Mouse (Mus musculus) heart, embryonic 13.5 days (tissue): Measurements from ENCODE around the gene Tssk2. TPM values are rescaled to one million over a fixed set of nuclear protein-coding genes. Genes with fewer than 3 reads are reported as not detected.

ENCODE experiments used
- ATAC-seq: fragments of 200-750 bp; cut with Nextera tagmentation; 2 replicates; pipeline ENCODE4 v1.8.0; 2017; ENCODE audit warnings: moderate TSS enrichment; ENCODE audit not compliant: insufficient number of reproducible peaks, low FRiP score, low TSS enrichment; ENCODE audit errors: extremely low read depth
- H3K27ac ChIP-seq: fragments of 300-500 bp; sonication (generic); replicated peaks from 2 replicates; pipeline ENCODE4 v1.5.1; 2015; ENCODE audit warnings: moderate library complexity, mild to moderate bottlenecking, inconsistent platforms
- H3K27me3 ChIP-seq: fragments of 300-500 bp; sonication (generic); replicated peaks from 2 replicates; pipeline ENCODE4 v1.6.1; 2015; ENCODE audit warnings: mild to moderate bottlenecking, inconsistent platforms
- H3K36me3 ChIP-seq: fragments of 300-500 bp; sonication (generic); 2 replicates; pipeline ENCODE4 v1.6.1; 2015; ENCODE audit warnings: mild to moderate bottlenecking, inconsistent platforms
- H3K4me1 ChIP-seq: fragments of 300-500 bp; sonication (generic); 2 replicates; pipeline ENCODE4 v1.6.1; 2015; ENCODE audit warnings: inconsistent platforms
- H3K4me2 ChIP-seq: fragments of 300-500 bp; sonication (generic); 2 replicates; pipeline ENCODE4 v1.6.1; 2015; ENCODE audit warnings: inconsistent platforms, mild to moderate bottlenecking, moderate library complexity
- H3K4me3 ChIP-seq: fragments of 300-500 bp; sonication (generic); 2 replicates; pipeline ENCODE4 v1.5.1; 2015; ENCODE audit warnings: moderate library complexity, mild to moderate bottlenecking, inconsistent platforms
- H3K9ac ChIP-seq: fragments of 300-500 bp; sonication (generic); 2 replicates; pipeline ENCODE4 v1.6.1; 2015; ENCODE audit warnings: inconsistent platforms, mild to moderate bottlenecking, moderate library complexity
- H3K9me3 ChIP-seq: fragments of 300-500 bp; sonication (generic); 2 replicates; pipeline ENCODE4 v1.6.1; 2016; ENCODE audit warnings: inconsistent platforms
- WGBS: fragments of 180-500 bp; shearing (Covaris S2); methylation state at CpG from one replicate; pipeline ENCODE4 v1.1.7; 2015; ENCODE audit warnings: mixed read lengths; 5-methylcytosine and 5-hydroxymethylcytosine counted together
- polyA plus RNA-seq: library from polyadenylated mRNA; unstranded; fragments of >200 nt; fragmentation: Nextera tagmentation; extraction: Ambion mirVana; gene quantifications from 2 replicates; pipeline ENCODE4 v1.2.1, GENCODE M21; 2015

Tssk2 gene
- polyA plus RNA-seq, 1 experiment from 2014 or later = not detected

DNA sequence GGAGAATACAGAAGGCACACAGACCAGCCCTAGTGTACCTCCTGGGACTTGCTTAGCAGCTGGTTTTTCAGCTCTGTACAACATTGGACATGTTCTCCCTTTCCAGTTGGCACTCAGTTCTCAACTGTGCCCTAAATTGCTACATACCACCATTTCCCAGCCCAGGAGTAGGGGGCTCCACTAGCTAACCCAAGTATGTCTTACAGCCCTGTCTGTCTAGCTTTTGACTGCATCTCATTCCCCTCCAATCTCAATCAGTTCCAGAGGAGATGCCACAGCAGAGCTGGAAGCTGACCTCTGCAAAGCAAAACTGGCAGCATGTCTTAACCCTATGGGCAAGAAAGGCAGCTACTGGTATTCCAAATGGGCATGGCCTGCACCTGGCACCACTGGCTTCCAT is 2.3 kb upstream of the Tssk2 start:
- no peak overlapping the region for H3K4me2 ChIP-seq
- no peak overlapping the region for H3K9ac ChIP-seq
- peaks cover 12% of the 10 kb centered on the region for H3K4me1 ChIP-seq
- H3K4me3 ChIP-seq = no peak overlapping the region
- H3K36me3 ChIP-seq = peaks cover 31% of the 10 kb centered on the region
- no peak overlapping the region for H3K27ac ChIP-seq
- H3K9me3 ChIP-seq = no peaks in the 10 kb centered on the region
- no peaks in the 10 kb centered on the region for H3K27me3 ChIP-seq
- no peak for ATAC-seq

DNA sequence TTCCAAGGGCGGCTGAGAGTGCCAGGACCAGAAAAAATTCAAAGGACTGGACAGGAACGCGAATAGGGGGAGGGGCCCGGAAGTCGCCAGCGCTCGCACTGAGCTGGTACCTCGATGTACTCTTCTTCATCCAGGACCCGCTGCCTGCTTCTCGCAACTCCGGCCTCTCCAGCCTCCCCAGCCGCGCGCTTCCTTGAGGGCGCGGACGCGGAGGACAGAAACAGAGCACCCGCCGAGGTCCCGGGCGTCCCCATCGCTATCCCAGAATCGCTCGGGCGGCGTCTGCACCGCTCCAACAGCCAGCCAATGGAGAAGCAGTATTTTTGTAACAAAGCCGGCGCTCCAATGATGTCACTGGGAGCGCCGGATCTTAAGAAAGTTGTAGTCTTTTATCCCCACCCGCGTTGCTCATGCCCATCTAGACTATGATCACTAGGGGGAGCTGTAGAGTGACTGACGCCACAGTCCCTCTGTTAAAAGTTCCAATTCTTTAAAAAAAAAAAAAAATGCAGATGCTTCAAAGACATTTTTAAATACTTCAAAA is 12.7 kb downstream of the Tssk2 start, which contains the start of gene Ess2:
Gene Ess2, minus strand, starts transcription at position 297 of the 544 bp plus-strand sequence.
- Histone ChIP-seq H3K36me3 (peaks cover 33% of the 10 kb centered on the region), H3K9ac (peak within 1 kb of the TSS; percentile 82), H3K27me3 (peaks cover 46% of the 10 kb centered on the region), H3K4me3 (peak within 1 kb of the TSS; percentile 65), H3K27ac (peak within 1 kb of the TSS; percentile 46; the same call in 1 of the 2 replicates), H3K9me3 (no peaks in the 10 kb centered on the region), H3K4me1 (peaks cover 20% of the 10 kb centered on the region), H3K4me2 (peak within 1 kb of the TSS; percentile 87)
- peak; percentile 78 for ATAC-seq
- WGBS = under 1% methylated on average over 35 of the region's 35 CpGs

DNA sequence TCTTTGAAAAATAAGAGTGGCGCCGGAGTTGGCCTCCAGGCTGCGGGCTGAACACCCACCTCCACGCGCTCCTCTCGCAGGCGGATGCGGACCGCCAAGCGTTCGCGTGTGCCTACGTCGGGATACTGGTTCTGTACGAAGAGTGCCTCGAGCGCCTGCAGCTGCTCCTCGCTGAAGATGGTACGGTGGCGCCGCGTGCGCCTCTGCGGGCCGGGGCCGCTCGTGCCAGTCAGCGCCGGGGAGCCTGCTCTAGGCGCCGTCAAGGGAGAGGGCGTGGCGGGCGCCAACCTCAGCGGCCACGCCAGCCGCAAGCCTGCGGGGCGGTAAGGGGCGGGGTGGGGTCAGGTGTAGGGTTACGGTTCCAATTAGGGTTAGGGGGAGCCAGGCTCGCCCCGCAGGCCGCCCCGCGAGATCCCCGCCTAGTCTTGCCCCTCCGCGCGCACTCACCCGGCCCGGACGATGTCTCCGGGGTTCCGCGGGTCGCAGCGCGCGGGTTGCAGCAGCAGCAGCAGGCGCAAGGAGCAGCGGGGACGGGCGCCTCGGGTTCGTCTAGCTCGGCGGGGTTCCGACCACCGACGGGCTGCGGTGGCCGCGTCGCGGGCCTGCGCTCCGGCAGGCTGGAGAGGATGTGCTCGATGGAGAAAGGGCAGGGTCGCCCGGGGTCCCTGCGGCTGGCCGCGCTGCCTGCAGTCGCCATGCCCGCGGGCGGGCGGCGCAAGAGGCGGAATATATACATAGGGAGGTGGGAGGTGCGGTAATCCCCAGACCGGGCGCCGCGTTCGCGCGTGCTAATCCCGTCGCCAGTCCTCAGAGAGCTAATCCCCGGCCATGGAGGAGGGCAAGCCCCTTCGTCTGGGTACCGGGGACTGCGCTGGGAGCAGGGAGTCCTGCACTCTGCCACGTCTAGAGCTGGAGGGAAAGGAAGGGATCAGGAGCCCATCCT is 16.1 kb downstream of the Tssk2 start, which contains the start of gene Gsc2:
Gene Gsc2, minus strand, starts transcription at position 753 of the 943 bp plus-strand sequence.
- no peak within 1 kb of the TSS for H3K27ac ChIP-seq
- peaks cover 20% of the 10 kb centered on the region for H3K4me1 ChIP-seq
- WGBS = under 1% methylated on average over 106 of the region's 106 CpGs
- peaks cover 79% of the 10 kb centered on the region for H3K27me3 ChIP-seq
- H3K9ac ChIP-seq = peak within 1 kb of the TSS; percentile 62
- peak within 1 kb of the TSS; percentile 46 for H3K4me3 ChIP-seq
- no peaks in the 10 kb centered on the region for H3K36me3 ChIP-seq
- H3K4me2 ChIP-seq = peak within 1 kb of the TSS; percentile 68
- no peaks in the 10 kb centered on the region for H3K9me3 ChIP-seq
- no peak for ATAC-seq

DNA sequence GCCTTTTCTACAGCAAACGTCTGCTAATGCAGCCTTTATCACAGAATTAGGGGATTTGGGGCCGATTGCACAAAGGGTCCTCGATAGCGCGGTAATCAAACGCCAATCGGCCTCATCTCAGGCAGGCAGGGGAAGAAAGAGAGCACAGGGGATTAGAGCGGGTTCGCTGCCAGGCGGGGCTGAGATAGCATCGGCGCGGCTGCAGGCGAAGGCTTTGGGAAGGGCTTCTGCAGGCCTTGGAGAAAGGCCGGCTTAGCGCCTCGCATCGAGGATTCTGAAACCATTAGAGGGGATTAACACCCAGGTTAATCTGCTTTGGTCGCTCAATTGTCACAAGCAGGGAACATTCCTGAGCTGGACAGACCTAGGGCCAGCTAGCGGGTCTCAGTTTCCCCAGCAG is 22.1 kb downstream of the Tssk2 start:
- Histone ChIP-seq H3K4me2 (peak overlapping the region; percentile 96), H3K9me3 (no peaks in the 10 kb centered on the region), H3K4me3 (peak overlapping the region; percentile 87), H3K4me1 (peaks cover 24% of the 10 kb centered on the region), H3K27ac (no peak overlapping the region), H3K27me3 (peaks cover 53% of the 10 kb centered on the region), H3K9ac (peak overlapping the region; percentile 92), H3K36me3 (peaks cover 10% of the 10 kb centered on the region)
- no peak for ATAC-seq
- 8% methylated on average over 20 of the region's 20 CpGs for WGBS

DNA sequence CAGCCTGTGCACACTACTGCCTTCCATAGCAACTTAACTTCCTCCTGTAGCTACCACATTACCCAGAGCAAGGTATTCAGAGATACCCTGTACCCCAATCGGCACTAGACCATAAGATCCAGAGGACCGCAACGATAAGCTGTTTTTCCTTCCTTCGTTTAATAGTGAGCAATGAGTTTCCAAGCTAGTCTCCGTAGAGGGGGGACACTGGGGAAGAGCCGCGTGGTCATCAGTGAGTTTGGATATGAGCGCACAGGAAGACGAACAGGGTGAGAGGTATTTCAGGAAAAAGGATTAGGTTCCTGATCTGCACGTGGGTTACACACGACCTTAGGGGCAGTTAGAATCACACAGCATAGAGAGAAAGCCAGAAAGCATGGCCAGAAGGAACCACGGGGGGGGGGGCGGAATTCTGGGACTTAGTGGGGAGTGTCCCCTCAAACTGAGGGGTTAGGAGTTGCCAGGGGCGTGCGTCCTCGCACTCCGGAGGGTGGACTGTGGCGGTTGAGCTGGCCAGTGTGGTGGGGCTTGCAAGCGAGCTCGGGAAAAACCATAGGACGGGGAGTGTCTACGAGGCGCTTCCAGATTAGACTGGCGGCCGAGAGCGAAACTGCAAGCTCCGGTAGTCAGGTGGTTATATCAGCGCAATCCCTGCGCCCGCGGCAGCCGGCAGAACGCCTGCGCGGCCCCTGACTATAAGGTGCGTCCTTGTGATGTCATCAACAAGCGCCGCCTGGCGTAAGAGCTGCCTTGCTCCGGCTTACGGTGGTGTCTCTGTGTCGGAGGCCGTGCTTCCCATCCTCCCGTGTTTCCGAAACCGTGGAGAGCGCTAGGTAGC is 23.1 kb downstream of the Tssk2 start:
- 2% methylated on average over 47 of the region's 47 CpGs for WGBS
- Histone ChIP-seq H3K4me2 (peak overlapping the region; percentile 96), H3K27me3 (peaks cover 44% of the 10 kb centered on the region), H3K36me3 (peaks cover 19% of the 10 kb centered on the region), H3K9me3 (no peaks in the 10 kb centered on the region), H3K4me1 (peaks cover 26% of the 10 kb centered on the region), H3K4me3 (peak overlapping the region; percentile 87), H3K27ac (peak overlapping the region; percentile 88), H3K9ac (peak overlapping the region; percentile 92)
- ATAC-seq = peak; percentile 85

DNA sequence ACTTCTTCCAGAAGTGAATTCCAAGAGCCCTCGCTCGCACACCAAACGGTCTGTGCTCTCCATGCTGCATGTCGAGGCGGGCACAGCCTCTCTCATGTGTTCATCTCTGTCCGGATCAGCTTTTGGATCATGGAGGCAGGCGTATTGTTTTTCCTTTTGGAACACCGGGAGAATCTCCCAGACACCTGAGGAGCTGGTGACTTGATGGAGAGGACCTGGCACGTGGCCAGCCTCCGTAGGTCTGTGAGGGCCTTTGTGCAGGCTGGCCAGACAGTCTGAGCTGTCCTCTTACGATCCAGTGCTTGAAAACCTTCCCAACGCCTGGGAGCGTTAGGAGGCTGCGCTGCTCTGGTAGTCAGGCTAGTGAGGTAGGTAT is 23.7 kb downstream of the Tssk2 start:
- Histone ChIP-seq H3K9ac (peak overlapping the region; percentile 92), H3K27ac (peak overlapping the region; percentile 88), H3K4me2 (peak overlapping the region; percentile 96), H3K4me3 (peak overlapping the region; percentile 87), H3K27me3 (peaks cover 38% of the 10 kb centered on the region), H3K4me1 (peaks cover 32% of the 10 kb centered on the region), H3K36me3 (peaks cover 19% of the 10 kb centered on the region), H3K9me3 (no peaks in the 10 kb centered on the region)
- no peak for ATAC-seq
- under 1% methylated on average over 14 of the region's 14 CpGs for WGBS

DNA sequence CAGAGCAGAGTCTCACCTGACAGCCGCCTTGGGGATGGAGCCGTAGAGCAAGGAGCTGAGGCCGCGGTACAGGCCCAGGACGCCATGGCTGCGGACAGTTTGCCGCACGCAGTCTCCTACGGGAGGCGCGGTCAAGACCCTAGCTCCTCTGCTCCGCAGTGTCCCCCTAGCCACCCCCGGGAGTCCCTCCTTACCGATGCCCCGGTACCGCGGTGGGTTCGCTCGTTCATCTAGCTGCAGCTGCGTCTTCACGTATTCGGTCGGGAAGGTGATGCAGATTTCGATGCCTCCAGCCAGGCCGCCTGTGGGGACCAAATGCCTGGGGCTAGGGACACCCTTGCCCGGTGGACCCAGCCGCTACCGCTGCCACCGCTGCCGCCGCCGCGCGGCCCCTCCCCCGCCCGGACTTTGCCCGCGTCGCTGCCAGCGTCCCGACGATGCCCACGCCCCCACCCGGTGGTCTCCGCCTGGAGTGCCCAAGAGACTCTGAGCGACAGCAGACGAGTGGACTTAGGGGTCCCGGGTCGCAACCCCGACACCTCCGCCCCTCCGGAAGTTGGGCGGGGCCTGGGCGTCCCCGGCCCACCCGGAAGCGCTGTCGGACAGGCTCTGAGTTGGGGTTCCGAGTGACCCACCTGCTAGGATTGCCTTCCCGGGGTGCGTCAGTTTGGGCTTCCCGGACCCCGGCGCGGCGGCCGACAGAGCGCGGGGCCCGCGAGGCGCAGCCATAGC is 29.1 kb downstream of the Tssk2 start:
- ATAC-seq = peak; percentile 34
- peak overlapping the region; percentile 91 for H3K9ac ChIP-seq
- H3K4me1 ChIP-seq = peaks cover 25% of the 10 kb centered on the region
- peak overlapping the region; percentile 93 for H3K4me3 ChIP-seq
- H3K4me2 ChIP-seq = peak overlapping the region; percentile 96
- H3K27me3 ChIP-seq = no peaks in the 10 kb centered on the region
- peak overlapping the region; percentile 67 for H3K27ac ChIP-seq
- no peaks in the 10 kb centered on the region for H3K9me3 ChIP-seq
- peaks cover 19% of the 10 kb centered on the region for H3K36me3 ChIP-seq
- WGBS = under 1% methylated on average over 72 of the region's 72 CpGs

DNA sequence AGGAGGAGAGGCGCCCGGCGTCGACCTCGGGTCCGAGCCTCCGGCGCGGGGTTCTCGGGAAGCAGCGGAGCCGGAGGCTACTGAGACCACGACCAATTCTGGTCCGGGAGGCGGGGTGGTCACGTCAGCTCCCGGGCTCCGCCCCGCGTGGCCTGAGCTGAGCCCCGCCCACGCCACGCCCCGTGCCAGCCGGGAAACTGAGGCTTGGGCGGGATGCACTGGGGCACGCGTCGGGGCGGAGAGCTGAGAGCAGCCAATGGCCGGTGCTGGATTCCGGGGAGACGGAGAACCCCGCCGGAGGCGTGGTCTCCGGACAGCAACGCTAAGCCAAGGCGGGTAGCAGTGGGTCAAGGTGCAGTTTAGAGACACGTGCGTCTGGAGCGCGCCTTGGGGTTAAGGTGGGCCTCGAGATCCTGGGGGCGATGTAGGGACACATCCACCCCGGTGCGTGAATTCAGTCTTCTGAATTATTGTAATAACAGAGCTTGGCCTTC is 29.7 kb downstream of the Tssk2 start, which contains the start of gene Slc25a1:
Gene Slc25a1, minus strand, starts transcription at position 133 of the 494 bp plus-strand sequence.
- peak within 1 kb of the TSS; percentile 96 for H3K4me2 ChIP-seq
- no peaks in the 10 kb centered on the region for H3K27me3 ChIP-seq
- ATAC-seq = peak; percentile 81
- peaks cover 19% of the 10 kb centered on the region for H3K4me1 ChIP-seq
- WGBS = under 1% methylated on average over 47 of the region's 47 CpGs
- H3K4me3 ChIP-seq = peak within 1 kb of the TSS; percentile 93
- H3K27ac ChIP-seq = peak within 1 kb of the TSS; percentile 67
- peaks cover 19% of the 10 kb centered on the region for H3K36me3 ChIP-seq
- H3K9ac ChIP-seq = peak within 1 kb of the TSS; percentile 91
- H3K9me3 ChIP-seq = no peaks in the 10 kb centered on the region

DNA sequence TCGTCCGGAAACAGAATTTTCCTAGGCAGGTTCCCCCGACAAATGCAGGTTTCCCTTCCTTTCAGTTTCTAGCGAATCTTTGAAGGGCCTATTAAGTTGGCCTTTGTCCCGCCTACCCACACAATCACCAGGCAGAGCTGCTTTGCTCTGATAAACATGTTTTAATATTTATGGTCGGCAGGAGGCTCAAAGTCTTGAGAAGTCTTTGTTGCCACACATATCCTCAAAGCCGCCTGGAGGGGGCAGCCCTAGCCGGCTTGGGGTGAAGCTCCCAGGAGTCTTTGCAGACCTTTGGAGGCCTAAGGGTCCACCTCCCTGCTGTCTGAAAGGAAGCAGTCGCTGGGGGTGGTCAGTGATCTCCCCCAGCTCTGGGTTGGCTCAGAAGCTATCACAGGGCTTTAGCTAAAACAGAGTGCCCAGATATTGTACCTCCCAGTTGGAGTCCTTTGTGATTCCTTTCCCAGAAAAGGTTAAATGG is 30.2 kb downstream of the Tssk2 start:
- Histone ChIP-seq H3K27ac (peak overlapping the region; percentile 67), H3K9me3 (no peaks in the 10 kb centered on the region), H3K36me3 (peaks cover 19% of the 10 kb centered on the region), H3K4me3 (peak overlapping the region; percentile 93), H3K4me2 (peak overlapping the region; percentile 96), H3K4me1 (peaks cover 18% of the 10 kb centered on the region), H3K9ac (peak overlapping the region; percentile 91), H3K27me3 (no peaks in the 10 kb centered on the region)
- WGBS = 2% methylated on average over 9 of the region's 9 CpGs
- 0 out of 2 replicates have a peak, but pooled peaks have one; percentile 14 for ATAC-seq

DNA sequence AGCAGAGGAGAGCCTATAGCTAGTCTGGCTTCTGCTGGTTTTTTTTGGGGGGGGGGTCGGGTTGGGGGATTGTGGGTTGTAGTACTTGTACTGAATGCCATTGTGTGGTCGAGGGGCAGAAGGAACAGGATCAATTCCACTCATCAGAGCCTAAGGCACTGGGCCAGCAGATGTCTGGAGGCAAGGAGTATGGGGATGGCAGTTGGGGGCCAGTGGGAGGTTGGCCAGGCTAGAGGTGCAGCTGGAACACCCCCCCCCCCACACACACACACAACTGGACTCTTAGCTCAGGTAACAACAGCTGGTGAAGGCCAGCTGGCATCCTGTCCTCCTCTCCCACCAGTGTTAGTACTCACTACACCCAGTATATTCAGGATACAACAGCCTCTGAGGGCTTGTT is 30.8 kb downstream of the Tssk2 start:
- WGBS = 34% methylated on average over 2 of the region's 2 CpGs
- H3K9ac ChIP-seq = 0 out of 2 replicates have a peak overlapping the region, but pooled peaks have one; percentile 91
- peaks cover 18% of the 10 kb centered on the region for H3K4me1 ChIP-seq
- H3K4me3 ChIP-seq = no peak overlapping the region
- H3K4me2 ChIP-seq = peak overlapping the region; percentile 96
- H3K27ac ChIP-seq = no peak overlapping the region; the same call in 1 of the 2 replicates
- H3K36me3 ChIP-seq = peaks cover 19% of the 10 kb centered on the region
- H3K9me3 ChIP-seq = no peaks in the 10 kb centered on the region
- no peak for ATAC-seq
- H3K27me3 ChIP-seq = peaks cover 5% of the 10 kb centered on the region; the same call in 1 of the 2 replicates
